In genomic region chr10:81330007-81330406, GRCm38 (mm10) we compare ENCODE assay signal across 9 mouse cellular contexts. TPM values are rescaled to one million over a fixed set of nuclear protein-coding genes. Genes with fewer than 3 reads are reported as not detected.
DNase-seq lines count a peak whose midpoint lies in the region; ATAC-seq lines count a peak whose summit lies in the region.
"Had no signal": no experiment of that assay in that cellular context is flagged by ENCODE, and none has a peak within 500 bp of the region (broad histone marks: within the 10 kb centered on the region; RNA-seq: fewer than 3 reads in every experiment).

No protein-coding gene starts in this region.

- H3K9ac ChIP-seq in lung, embryonic 16.5 days (ENCODE audit: low read length): peak overlapping the region; percentile 52
- no peak overlapping the region for H3K9ac ChIP-seq in embryonic facial prominence, embryonic 15.5 days
- no peak overlapping the region for H3K9ac ChIP-seq in liver, embryonic 11.5 days (ENCODE audit: low read depth, low read length)

- WGBS in lung, embryonic 16.5 days: 41% methylated on average over 4 of the region's 4 CpGs
- WGBS in embryonic facial prominence, embryonic 15.5 days: 40% methylated on average over 4 of the region's 4 CpGs
- WGBS in liver, embryonic 11.5 days: 57% methylated on average over 4 of the region's 4 CpGs

- H3K27me3 ChIP-seq in lung, embryonic 16.5 days (ENCODE audit: control insufficient read depth, insufficient read depth, low read depth, low read length): peaks cover 5% of the 10 kb centered on the region
- peaks cover 13% of the 10 kb centered on the region for H3K27me3 ChIP-seq in embryonic facial prominence, embryonic 15.5 days
- peaks cover 11% of the 10 kb centered on the region for H3K27me3 ChIP-seq in liver, embryonic 11.5 days (replicated peaks; ENCODE audit: control insufficient read depth, insufficient read depth, low read length)

- peak overlapping the region; percentile 37 for H3K4me2 ChIP-seq in lung, embryonic 16.5 days (ENCODE audit: low read depth, low read length)
- peak overlapping the region; percentile 35; the same call in 1 of the 2 replicates for H3K4me2 ChIP-seq in embryonic facial prominence, embryonic 15.5 days (replicated peaks)
- H3K4me2 ChIP-seq in liver, embryonic 11.5 days: peak overlapping the region; percentile 11; the same call in 1 of the 2 replicates

- intact Hi-C loops in heart, postnatal 25 days (cut with DNase I): no loop called here

- DNase-seq in lung, postnatal 14 days: no peak
- DNase-seq in heart, postnatal 25 days (ENCODE audit: low spot score): peak; percentile 70
- DNase-seq in liver, embryonic 11.5 days (ENCODE audit: low spot score): no peak
- DNase-seq in cerebellum, adult 9-10 months: no peak
- DNase-seq in spleen, postnatal 14 days (ENCODE audit: low spot score in 2 of 2): no peak
- no peak for DNase-seq in frontal cortex, postnatal 10 days (ENCODE audit: low spot score in 2 of 2)
- DNase-seq: cerebellum, postnatal 14 days had no signal

- H3K4me1 ChIP-seq in lung, embryonic 16.5 days (replicated peaks; ENCODE audit: control insufficient read depth, insufficient read depth, low read length): peaks cover 42% of the 10 kb centered on the region
- H3K4me1 ChIP-seq in embryonic facial prominence, embryonic 15.5 days: peaks cover 51% of the 10 kb centered on the region
- peaks cover 34% of the 10 kb centered on the region for H3K4me1 ChIP-seq in liver, embryonic 11.5 days (replicated peaks; ENCODE audit: control insufficient read depth, insufficient read depth, low read length)

- no peaks in the 10 kb centered on the region for H3K9me3 ChIP-seq in lung, embryonic 16.5 days (ENCODE audit: control insufficient read depth, low read length)
- H3K9me3 ChIP-seq in embryonic facial prominence, embryonic 15.5 days (replicated peaks): no peaks in the 10 kb centered on the region
- no peaks in the 10 kb centered on the region for H3K9me3 ChIP-seq in liver, embryonic 11.5 days (ENCODE audit: control insufficient read depth, low read length)

- peak overlapping the region; percentile 8; the same call in 1 of the 2 replicates for H3K4me3 ChIP-seq in lung, embryonic 16.5 days (ENCODE audit: low read length)
- no peak overlapping the region for H3K4me3 ChIP-seq in embryonic facial prominence, embryonic 15.5 days (replicated peaks)
- no peak overlapping the region for H3K4me3 ChIP-seq in liver, embryonic 11.5 days (ENCODE audit: low read depth, low read length)

- peak; percentile 2 for ATAC-seq in lung, embryonic 16.5 days (ENCODE audit: low read depth)
- no peak for ATAC-seq in embryonic facial prominence, embryonic 15.5 days (ENCODE audit: insufficient number of reproducible peaks, low FRiP score, low TSS enrichment, low read depth)
- ATAC-seq in liver, embryonic 11.5 days (replicated peaks; ENCODE audit: low FRiP score): no peak

- H3K36me3 ChIP-seq in lung, embryonic 16.5 days (ENCODE audit: control insufficient read depth, insufficient read depth, low read length): peaks cover 20% of the 10 kb centered on the region
- H3K36me3 ChIP-seq in embryonic facial prominence, embryonic 15.5 days: peaks cover 24% of the 10 kb centered on the region
- peaks cover 21% of the 10 kb centered on the region for H3K36me3 ChIP-seq in liver, embryonic 11.5 days (ENCODE audit: control insufficient read depth, insufficient read depth, low read length)

- peak overlapping the region; percentile 94 for H3K27ac ChIP-seq in lung, embryonic 16.5 days (ENCODE audit: low read length)
- H3K27ac ChIP-seq in embryonic facial prominence, embryonic 15.5 days (replicated peaks): peak overlapping the region; percentile 92
- H3K27ac ChIP-seq in liver, embryonic 11.5 days (ENCODE audit: low read depth, low read length): peak overlapping the region; percentile 60; the same call in 1 of the 2 replicates

RNA-seq across cellular contexts. Expression of gene Tbxa2r, which starts 1.5 kb away (rescaled TPM):
- polyA plus RNA-seq in lung, embryonic 16.5 days (2015; fragmentation: Nextera tagmentation; extraction: Ambion mirVana): 18.6 and 19.6 TPM in 2 replicates
- 13.2 and 14.2 TPM in 2 replicates for polyA plus RNA-seq in embryonic facial prominence, embryonic 15.5 days (2015; fragmentation: Nextera tagmentation; extraction: Ambion mirVana)
- 1 to 10 TPM; 4.8 to 5.7 TPM for total RNA-seq in heart, postnatal 25 days (2021)
- 7.8 and 7.9 TPM in 2 replicates for polyA plus RNA-seq in liver, embryonic 11.5 days (2014; fragmentation: Nextera tagmentation; extraction: Ambion mirVana)

RNA-seq across cellular contexts. Expression of gene Cactin, which starts 9.1 kb away (rescaled TPM):
- polyA plus RNA-seq in lung, embryonic 16.5 days (2015; fragmentation: Nextera tagmentation; extraction: Ambion mirVana): 36.6 and 37.9 TPM in 2 replicates
- 41.4 and 44.0 TPM in 2 replicates for polyA plus RNA-seq in embryonic facial prominence, embryonic 15.5 days (2015; fragmentation: Nextera tagmentation; extraction: Ambion mirVana)
- 10 to 100 TPM; 13.5 to 16.6 TPM for total RNA-seq in heart, postnatal 25 days (2021)
- 49.9 and 51.9 TPM in 2 replicates for polyA plus RNA-seq in liver, embryonic 11.5 days (2014; fragmentation: Nextera tagmentation; extraction: Ambion mirVana)

RNA-seq across cellular contexts. Expression of gene Gipc3, which starts 13.1 kb away (rescaled TPM):
- 0.05 and 0.10 TPM in 2 replicates for polyA plus RNA-seq in lung, embryonic 16.5 days (2015; fragmentation: Nextera tagmentation; extraction: Ambion mirVana)
- polyA plus RNA-seq in embryonic facial prominence, embryonic 15.5 days (2015; fragmentation: Nextera tagmentation; extraction: Ambion mirVana): 0.29 and 0.35 TPM in 2 replicates
- total RNA-seq in heart, postnatal 25 days (2021): 1 to 10 TPM; 4.8 to 5.4 TPM
- polyA plus RNA-seq in liver, embryonic 11.5 days (2014; fragmentation: Nextera tagmentation; extraction: Ambion mirVana): not detected in 2 replicates

RNA-seq across cellular contexts. Expression of gene Hmg20b, which starts 20.3 kb away (rescaled TPM):
- polyA plus RNA-seq in lung, embryonic 16.5 days (2015; fragmentation: Nextera tagmentation; extraction: Ambion mirVana): 90.6 and 93.2 TPM in 2 replicates
- 94.7 and 96.1 TPM in 2 replicates for polyA plus RNA-seq in embryonic facial prominence, embryonic 15.5 days (2015; fragmentation: Nextera tagmentation; extraction: Ambion mirVana)
- 10 to 100 TPM; 68.7 to 70.2 TPM for total RNA-seq in heart, postnatal 25 days (2021)
- polyA plus RNA-seq in liver, embryonic 11.5 days (2014; fragmentation: Nextera tagmentation; extraction: Ambion mirVana): 68.6 and 69.2 TPM in 2 replicates

RNA-seq across cellular contexts. Expression of gene Mfsd12, which starts 27.3 kb away (rescaled TPM):
- 13.7 and 13.9 TPM in 2 replicates for polyA plus RNA-seq in lung, embryonic 16.5 days (2015; fragmentation: Nextera tagmentation; extraction: Ambion mirVana)
- polyA plus RNA-seq in embryonic facial prominence, embryonic 15.5 days (2015; fragmentation: Nextera tagmentation; extraction: Ambion mirVana): 15.8 and 16.2 TPM in 2 replicates
- 10 to 100 TPM; 12.5 to 13.7 TPM for total RNA-seq in heart, postnatal 25 days (2021)
- 11.2 TPM in 2 replicates for polyA plus RNA-seq in liver, embryonic 11.5 days (2014; fragmentation: Nextera tagmentation; extraction: Ambion mirVana)
